8 mouse cellular contexts compared by ENCODE assay signal in the genomic region with DNA sequence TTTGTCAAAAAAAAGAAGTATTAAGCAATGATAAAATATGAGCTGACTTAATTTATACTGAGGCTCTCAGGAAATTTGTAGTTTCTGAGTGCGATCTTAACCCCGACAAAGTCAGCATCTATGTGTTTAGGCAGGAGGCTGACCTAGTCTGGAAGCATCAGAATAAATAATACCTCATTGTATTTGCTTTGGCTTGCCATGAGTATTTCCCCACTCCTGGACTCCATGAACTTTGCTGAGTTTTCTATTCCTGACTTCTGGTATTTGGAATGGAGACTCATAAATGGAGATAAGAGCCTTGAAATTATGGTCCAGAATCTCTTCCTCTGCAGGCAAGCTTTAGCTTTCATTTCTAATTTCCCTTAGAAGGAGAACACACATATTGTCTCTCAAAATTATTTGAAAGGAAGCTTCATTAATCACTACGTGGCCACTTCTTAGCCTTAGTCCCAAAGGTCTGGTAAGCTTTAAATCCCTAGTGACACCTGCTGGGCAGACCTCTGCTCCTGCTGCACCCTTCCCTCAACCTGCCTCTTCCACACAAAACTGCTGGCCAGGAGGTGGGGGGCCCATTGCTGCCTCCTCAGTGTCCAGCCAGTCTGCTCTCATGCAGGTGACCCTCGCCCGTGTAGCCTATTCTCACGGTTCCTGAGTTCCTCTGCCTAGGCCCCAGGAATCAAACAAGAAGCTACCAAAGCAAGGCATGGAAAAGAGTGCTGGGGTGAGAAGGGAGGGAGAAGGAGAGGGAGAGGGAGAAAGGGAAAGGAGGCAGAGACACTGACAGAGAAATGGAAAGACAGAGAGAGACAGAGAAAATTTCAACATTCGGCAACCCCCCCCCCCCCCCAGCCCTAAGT.
A peak's percentile ranks its signal among the peaks of the same experiment; 100 is the strongest.
DNase-seq lines count a peak whose midpoint lies in the region; ATAC-seq and TF ChIP-seq lines count a peak whose summit lies in the region.

No protein-coding gene starts in this region.

- no peak for ATAC-seq in CD4-positive, CD25-positive, alpha-beta regulatory T cell, adult 4 months
- no peak for ATAC-seq in hindbrain, embryonic 15.5 days (ENCODE audit: low FRiP score, low read depth)
- ATAC-seq in megakaryocyte progenitor cell, adult 5-6 weeks (replicated peaks; ENCODE audit: poor library complexity): no peak

- TF ChIP-seq POLR2A in liver, adult 2 months (IDR thresholded peaks at IDR 0.05; ENCODE audit: extremely low read depth, insufficient read depth, low read length): no peak

- H3K36me3 ChIP-seq in hindbrain, embryonic 15.5 days: no peaks in the 10 kb centered on the region
- no peaks in the 10 kb centered on the region for H3K36me3 ChIP-seq in liver, adult 2 months (ENCODE audit: control insufficient read depth, insufficient read depth, low read length)

- 37% methylated on average over 7 of the region's 7 CpGs for WGBS in hindbrain, embryonic 15.5 days
- WGBS in liver, adult 2 months: 13% methylated on average over 7 of the region's 7 CpGs

- peak; percentile 69 for TF ChIP-seq CTCF in liver, adult 2 months (IDR thresholded peaks at IDR 0.05; ENCODE audit: low read depth, low read length)

- no peak overlapping the region for H3K9ac ChIP-seq in hindbrain, embryonic 15.5 days
- peak overlapping the region; percentile 69 for H3K9ac ChIP-seq in liver, adult 2 months (ENCODE audit: low read depth, low read length)

- no peak overlapping the region for H3K4me3 ChIP-seq in hindbrain, embryonic 15.5 days
- no peak overlapping the region for H3K4me3 ChIP-seq in liver, adult 2 months (ENCODE audit: insufficient read depth, low read depth, low read length)

- peaks cover 44% of the 10 kb centered on the region for H3K4me1 ChIP-seq in hindbrain, embryonic 15.5 days (replicated peaks)
- peaks cover 6% of the 10 kb centered on the region for H3K4me1 ChIP-seq in liver, adult 2 months (ENCODE audit: control insufficient read depth, insufficient read depth, low read length)

- H3K79me2 ChIP-seq in liver, adult 2 months (ENCODE audit: control insufficient read depth, insufficient read depth, low read length): no peaks in the 10 kb centered on the region

- peak overlapping the region; percentile 51; the same call in 1 of the 2 replicates for H3K4me2 ChIP-seq in hindbrain, embryonic 15.5 days

- peak; percentile 3 for DNase-seq in CD4-positive, CD25-positive, alpha-beta regulatory T cell, adult 2 months (ENCODE audit: low read depth, low spot score)
- DNase-seq in ZHBTc4 (ENCODE audit: low read depth, low spot score): peak; percentile 16
- peak; percentile 96 for DNase-seq in liver, adult 2 months (ENCODE audit: extremely low read depth, low read depth, low spot score)
- DNase-seq in testis, postnatal 10 days (ENCODE audit: low spot score): no peak
- DNase-seq in ovary, adult 18-20 months (ENCODE audit: low spot score): no peak

- peak overlapping the region; percentile 85 for H3K27ac ChIP-seq in hindbrain, embryonic 15.5 days (replicated peaks)
- H3K27ac ChIP-seq in liver, adult 2 months (replicated peaks; ENCODE audit: insufficient read depth, low read depth, low read length): peak overlapping the region; percentile 99

- H3K27me3 ChIP-seq in hindbrain, embryonic 15.5 days: no peaks in the 10 kb centered on the region
- no peaks in the 10 kb centered on the region for H3K27me3 ChIP-seq in liver, adult 2 months (ENCODE audit: control insufficient read depth, insufficient read depth, low read length)

- no peaks in the 10 kb centered on the region for H3K9me3 ChIP-seq in hindbrain, embryonic 15.5 days

Comparison
In these comparisons a context has a peak if more than half of its experiments do, and no peak if none do; other contexts are left out.
1. DNase-seq: peak in CD4-positive, CD25-positive, alpha-beta regulatory T cell, adult 2 months (single experiment), ZHBTc4 (single experiment) and liver, adult 2 months (single experiment); none in testis, postnatal 10 days (single experiment) and ovary, adult 18-20 months (single experiment).